Mouse (Mus musculus) heart, postnatal 0 days (tissue): ENCODE results near the gene Ddx19b. TPM values are rescaled to one million over a fixed set of nuclear protein-coding genes. Genes with fewer than 3 reads are reported as not detected.
"Not testable (repeated sequence)": the region's sequence is repeated elsewhere in the genome, so short reads cannot be mapped to it uniquely, and the experiment has no call there.

Source experiments
- ATAC-seq: fragments of 200-750 bp; cut with Nextera tagmentation; 2 replicates; pipeline ENCODE4 v1.8.0; 2017; ENCODE audit warnings: low read depth, moderate number of reproducible peaks, moderate library complexity; ENCODE audit not compliant: insufficient read depth
- DNase-seq: peaks from one replicate; pipeline ENCODE4 v3.0.0-alpha.2; 2016; ENCODE audit warnings: low spot score
- H3K27ac ChIP-seq: fragments of 300-500 bp; sonication (generic); 2 replicates; pipeline ENCODE4 v1.5.1; 2014; ENCODE audit warnings: low read depth, mild to moderate bottlenecking
- H3K27me3 ChIP-seq: fragments of 300-500 bp; sonication (generic); 2 replicates; pipeline ENCODE4 v1.6.1; 2014; ENCODE audit warnings: low read length, mixed read lengths; ENCODE audit not compliant: control insufficient read depth, insufficient read depth
- H3K36me3 ChIP-seq: fragments of 300-500 bp; sonication (generic); replicated peaks from 2 replicates; pipeline ENCODE4 v1.6.1; 2014; ENCODE audit warnings: low read length, mixed read lengths; ENCODE audit not compliant: control insufficient read depth, insufficient read depth
- H3K4me1 ChIP-seq: fragments of 300-500 bp; sonication (generic); 2 replicates; pipeline ENCODE4 v1.6.1; 2014; ENCODE audit warnings: antibody characterized with exemption; ENCODE audit not compliant: control insufficient read depth, insufficient read depth
- H3K4me2 ChIP-seq: fragments of 300-500 bp; sonication (generic); 2 replicates; pipeline ENCODE4 v1.6.1; 2014; ENCODE audit warnings: low read depth, mild to moderate bottlenecking, low read length, moderate library complexity
- H3K4me3 ChIP-seq: fragments of 300-500 bp; sonication (generic); 2 replicates; pipeline ENCODE4 v1.5.1; 2014; ENCODE audit warnings: low read depth, low read length
- H3K9ac ChIP-seq: fragments of 300-500 bp; sonication (generic); replicated peaks from 2 replicates; pipeline ENCODE4 v1.6.1; 2014; ENCODE audit warnings: low read depth, low read length, mixed read lengths
- H3K9me3 ChIP-seq: fragments of 300-500 bp; sonication (generic); replicated peaks from 2 replicates; pipeline ENCODE4 v1.6.1; 2016; ENCODE audit warnings: low read length; ENCODE audit not compliant: control insufficient read depth
- CTCF ChIP-seq: IDR thresholded peaks from 2 replicates; pipeline ENCODE4 v1.5.1; 2016; ENCODE audit warnings: antibody characterized with exemption, control low read depth, low read depth
- EP300 ChIP-seq: IDR thresholded peaks from 2 replicates; pipeline ENCODE4 v1.6.1; 2016; ENCODE audit warnings: antibody characterized with exemption, low read depth
- WGBS: fragments of 180-500 bp; shearing (Covaris S2); extraction: QIAGEN DNeasy Blood & Tissue Kit; methylation state at CpG from one replicate; pipeline ENCODE4 v1.1.7; 2014; 5-methylcytosine and 5-hydroxymethylcytosine counted together
- polyA plus RNA-seq: library from polyadenylated mRNA; unstranded; fragments of >200 nt; fragmentation: Nextera tagmentation; extraction: Ambion mirVana; gene quantifications from 2 replicates; pipeline ENCODE4 v1.2.1, GENCODE M21; 2015
- total RNA-seq: library from RNA; depleted of rRNA; stranded (reverse); fragments of >200 nt; gene quantifications from 2 replicates; pipeline ENCODE4 v1.2.3, GENCODE M21; 2014; ENCODE audit warnings: low replicate concordance

Gene Ddx19b
- total and polyA plus RNA-seq, 2 experiments from 2014 or later, result 3.6 to 10.2 TPM

- peak overlapping the region; percentile 83 for H3K27ac ChIP-seq
- WGBS, result 7% methylated on average over 37 of the region's 37 CpGs
- DNase-seq (peak; percentile 99), ATAC-seq (peak; percentile 99)
- H3K9ac ChIP-seq, result peak overlapping the region; percentile 82
- H3K4me2 ChIP-seq, result peak overlapping the region; percentile 73
- H3K4me1 ChIP-seq, result peaks cover 8% of the 10 kb centered on the region
- no peaks in the 10 kb centered on the region for H3K9me3 ChIP-seq
- TF ChIP-seq EP300, result no peak
- no peak for TF ChIP-seq CTCF
- peak overlapping the region; percentile 97 for H3K4me3 ChIP-seq
- H3K27me3 ChIP-seq, result 0 out of 2 replicates have a peak, but pooled peaks cover 6% of the 10 kb centered on the region
- H3K36me3 ChIP-seq, result peaks cover 17% of the 10 kb centered on the region
Measured at GRCm38 (mm10) chr8:111033482-111034215, 2.1 kb upstream of the Ddx19b start.

- H3K9me3 ChIP-seq, result no peaks in the 10 kb centered on the region
- peak within 1 kb of the TSS; percentile 82 for H3K9ac ChIP-seq
- 92% methylated on average over 7 of the region's 7 CpGs for WGBS
- peaks cover 8% of the 10 kb centered on the region for H3K4me1 ChIP-seq
- H3K4me2 ChIP-seq, result peak within 1 kb of the TSS; percentile 73
- peaks cover 10% of the 10 kb centered on the region for H3K36me3 ChIP-seq
- no peak for ATAC-seq
- TF ChIP-seq EP300 (no peak), CTCF (no peak)
- peak within 1 kb of the TSS; percentile 83 for H3K27ac ChIP-seq
- H3K4me3 ChIP-seq, result peak within 1 kb of the TSS; percentile 97
- 0 out of 2 replicates have a peak, but pooled peaks cover 6% of the 10 kb centered on the region for H3K27me3 ChIP-seq
- DNase-seq, result no peak
Measured at GRCm38 (mm10) chr8:111032916-111033315, 1.4 kb upstream of the Ddx19b start, which contains the start of gene Aars. Gene Aars, plus strand, starts transcription at chr8:111033144.

GRCm38 (mm10) chr8:111030045-111030444, 1.5 kb downstream of the Ddx19b start:
- H3K4me1 ChIP-seq, result peaks cover 2% of the 10 kb centered on the region
- H3K36me3 ChIP-seq, result no peaks in the 10 kb centered on the region
- no peak overlapping the region for H3K4me3 ChIP-seq
- 78% methylated on average over 6 of the region's 6 CpGs for WGBS
- H3K9me3 ChIP-seq, result no peaks in the 10 kb centered on the region
- ATAC-seq (no peak), DNase-seq (no peak)
- H3K9ac ChIP-seq, result no peak overlapping the region
- H3K27ac ChIP-seq, result no peak overlapping the region
- no peak overlapping the region for H3K4me2 ChIP-seq
- TF ChIP-seq CTCF (no peak), EP300 (no peak)
- H3K27me3 ChIP-seq, result 0 out of 2 replicates have a peak, but pooled peaks cover 6% of the 10 kb centered on the region

DNA sequence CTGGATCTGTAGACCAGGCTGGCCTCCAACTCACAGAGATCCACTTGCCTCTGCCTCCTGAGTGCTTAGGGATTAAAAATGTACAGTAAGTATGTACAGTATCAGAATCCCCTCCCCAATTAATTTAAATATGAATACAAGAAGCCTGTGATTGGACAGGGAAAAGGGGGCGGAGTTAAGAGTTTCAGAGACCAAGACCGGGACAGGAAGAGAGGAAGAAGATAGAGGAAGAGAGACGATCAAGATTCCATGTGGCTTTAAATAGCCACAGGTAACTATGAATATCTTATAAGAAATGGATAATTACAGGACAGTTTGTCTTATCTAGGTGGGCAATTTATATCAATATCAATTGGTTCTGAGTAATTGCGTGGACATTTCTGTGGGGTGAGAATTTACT, 2.0 kb downstream of the Ddx19b start:
- no peaks in the 10 kb centered on the region; the same call in 1 of the 2 replicates for H3K4me1 ChIP-seq
- H3K9me3 ChIP-seq, result no peaks in the 10 kb centered on the region
- no peaks in the 10 kb centered on the region for H3K36me3 ChIP-seq
- H3K27me3 ChIP-seq, result 0 out of 2 replicates have a peak, but pooled peaks cover 6% of the 10 kb centered on the region
- DNase-seq (no peak), ATAC-seq (no peak)
- H3K4me3 ChIP-seq, result no peak overlapping the region
- TF ChIP-seq CTCF (no peak), EP300 (no peak)
- no peak overlapping the region for H3K9ac ChIP-seq
- 37% methylated on average over 4 of the region's 4 CpGs for WGBS
- no peak overlapping the region for H3K4me2 ChIP-seq
- H3K27ac ChIP-seq, result no peak overlapping the region

DNA sequence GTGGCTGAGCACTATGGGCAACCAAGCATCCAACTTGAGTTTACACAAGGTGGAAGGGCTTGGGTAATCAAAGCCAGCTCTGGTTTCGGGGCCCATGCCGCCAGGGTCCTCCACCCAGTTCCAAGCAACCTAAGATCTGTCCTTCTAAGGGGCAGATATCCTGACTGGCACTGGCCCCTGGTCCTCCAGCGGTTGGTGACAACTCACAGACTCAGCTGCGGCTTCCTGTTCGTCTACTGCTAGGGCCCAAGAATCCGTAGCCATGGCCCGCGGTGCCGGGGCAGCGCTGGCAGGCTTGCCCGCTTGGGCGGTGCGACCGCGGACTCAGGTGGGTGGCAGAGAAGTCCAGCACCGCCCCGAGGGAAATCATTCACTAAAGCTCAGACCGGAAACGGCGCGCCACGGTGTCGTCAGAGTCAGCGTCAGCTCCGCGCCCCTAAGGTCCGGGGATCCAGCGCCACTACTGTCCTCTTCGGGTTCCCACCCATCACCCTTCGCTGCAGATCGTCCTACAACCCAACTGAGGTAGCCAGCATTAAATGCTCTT, 4.1 kb downstream of the Ddx19b start:
- 0 out of 2 replicates have a peak, but pooled peaks cover 6% of the 10 kb centered on the region for H3K27me3 ChIP-seq
- no peaks in the 10 kb centered on the region for H3K36me3 ChIP-seq
- WGBS, result under 1% methylated on average over 31 of the region's 31 CpGs
- peak overlapping the region; percentile 71 for H3K9ac ChIP-seq
- no peaks in the 10 kb centered on the region for H3K9me3 ChIP-seq
- H3K4me3 ChIP-seq, result peak overlapping the region; percentile 79
- TF ChIP-seq CTCF (no peak), EP300 (no peak)
- ATAC-seq (peak; percentile 96), DNase-seq (peak; percentile 87)
- no peaks in the 10 kb centered on the region; the same call in 1 of the 2 replicates for H3K4me1 ChIP-seq
- H3K4me2 ChIP-seq, result peak overlapping the region; percentile 78
- peak overlapping the region; percentile 64 for H3K27ac ChIP-seq

DNA sequence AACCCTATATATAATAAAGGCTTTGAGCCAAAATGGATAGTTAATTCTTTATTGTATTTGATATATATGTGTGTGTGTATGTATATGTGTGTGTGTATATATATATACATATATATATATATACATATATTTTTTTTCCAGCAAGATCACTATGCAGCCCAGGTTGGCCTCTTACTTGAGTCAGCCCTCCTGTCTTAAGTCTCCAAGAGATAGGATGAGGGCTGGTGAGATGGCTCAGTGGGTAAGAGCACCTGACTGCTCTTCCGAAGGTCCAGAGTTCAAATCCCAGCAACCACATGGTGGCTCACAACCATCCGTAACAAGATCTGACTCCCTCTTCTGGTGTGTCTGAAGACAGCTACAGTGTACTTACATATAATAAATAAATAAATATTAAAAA, 4.9 kb downstream of the Ddx19b start:
- H3K4me3 ChIP-seq, H3K4me1 ChIP-seq, H3K9me3 ChIP-seq, DNase-seq, ATAC-seq, H3K36me3 ChIP-seq, H3K4me2 ChIP-seq, H3K27ac ChIP-seq, H3K9ac ChIP-seq, H3K27me3 ChIP-seq: not testable (repeated sequence)
- WGBS, result 82% methylated on average over 1 of the region's 2 CpGs

DNA sequence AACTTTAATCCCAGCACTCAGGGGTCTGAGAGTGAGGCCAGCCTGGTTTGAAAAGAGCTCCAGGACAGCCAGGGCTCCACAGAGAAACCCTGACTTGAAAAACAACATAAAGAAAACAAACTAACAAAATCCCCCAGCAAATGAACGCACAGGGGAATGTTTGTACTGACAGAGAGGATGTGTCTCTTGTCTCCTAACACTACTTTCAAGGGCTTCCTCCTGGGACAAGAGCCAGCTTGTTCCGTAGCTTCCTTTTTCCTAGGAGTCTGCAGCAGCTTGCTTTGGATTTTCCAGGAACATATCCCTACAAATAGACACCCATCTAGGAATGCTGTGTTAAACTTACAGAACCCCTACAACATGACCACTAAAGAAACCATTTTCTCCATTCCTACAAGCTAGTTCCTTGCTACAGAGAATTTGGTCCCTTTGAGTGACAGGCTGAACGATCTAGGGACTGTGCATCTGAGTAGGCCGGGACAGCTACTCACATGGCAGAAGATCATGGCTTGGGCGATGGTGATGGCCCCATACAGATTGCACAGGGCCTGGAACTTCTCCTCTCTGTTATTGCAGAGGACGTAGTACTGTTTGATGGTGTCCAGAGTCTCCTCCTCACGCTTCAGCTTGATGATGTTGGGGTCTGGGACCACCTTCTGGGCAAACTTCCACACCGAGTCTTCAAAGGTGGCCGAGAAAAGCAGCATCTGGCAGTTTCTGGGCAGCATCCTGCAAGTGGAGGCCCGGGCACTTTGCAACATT, 21.1 kb downstream of the Ddx19b start:
- H3K9ac ChIP-seq, H3K4me1 ChIP-seq, DNase-seq, H3K9me3 ChIP-seq, ATAC-seq, H3K4me2 ChIP-seq, H3K27me3 ChIP-seq, H3K27ac ChIP-seq, H3K4me3 ChIP-seq: not testable (repeated sequence)
- H3K36me3 ChIP-seq, result peaks cover 45% of the 10 kb centered on the region
- 75% methylated on average over 8 of the region's 10 CpGs for WGBS
